Mouse (Mus musculus): Measurements from ENCODE around the gene Spryd7.

The Spryd7 gene

GRCm38 (mm10) chr14:61493511-61494135 is 63.1 kb downstream of the Spryd7 start:
- H3K4me3 ChIP-seq (replicated peaks; ENCODE audit: low read length), result no peak overlapping the region
- no peaks in the 10 kb centered on the region for H3K36me3 ChIP-seq (ENCODE audit: insufficient read depth, low read length)
- H3K9me3 ChIP-seq (ENCODE audit: low read length), result no peaks in the 10 kb centered on the region
- H3K4me1 ChIP-seq (replicated peaks; ENCODE audit: low read depth, low read length), result no peaks in the 10 kb centered on the region
- TF ChIP-seq CTCF (conservative IDR thresholded peaks at IDR 0.05; ENCODE audit: low read length) (no peak), NANOG (IDR thresholded peaks at IDR 0.05; ENCODE audit: borderline replicate concordance, low read length) (no peak), POU5F1 (IDR thresholded peaks at IDR 0.05; ENCODE audit: borderline replicate concordance, low read length) (no peak)
- H3K27me3 ChIP-seq (ENCODE audit: insufficient read depth, low read length), result no peaks in the 10 kb centered on the region

Data from E14TG2a.4 (cell line).